Mouse (Mus musculus) cerebellum, postnatal 10 days (tissue): Measurements from ENCODE around the gene Chmp4b.
A peak's percentile ranks its signal among the peaks of the same experiment; 100 is the strongest.

Experiments used
- DNase-seq, 2 experiments: peaks; one replicate each; pipeline ENCODE4 v3.0.0; 2021; ENCODE audit warnings: mixed read lengths in 2 of 2

The Chmp4b gene

GRCm38 (mm10) chr2:154684901-154685470 lies 33.5 kb downstream of the Chmp4b start:
- no peak for DNase-seq

- DNase-seq = no peak
These were observed 34.3 kb downstream of the Chmp4b start for GRCm38 (mm10) chr2:154685772-154686171.

DNA sequence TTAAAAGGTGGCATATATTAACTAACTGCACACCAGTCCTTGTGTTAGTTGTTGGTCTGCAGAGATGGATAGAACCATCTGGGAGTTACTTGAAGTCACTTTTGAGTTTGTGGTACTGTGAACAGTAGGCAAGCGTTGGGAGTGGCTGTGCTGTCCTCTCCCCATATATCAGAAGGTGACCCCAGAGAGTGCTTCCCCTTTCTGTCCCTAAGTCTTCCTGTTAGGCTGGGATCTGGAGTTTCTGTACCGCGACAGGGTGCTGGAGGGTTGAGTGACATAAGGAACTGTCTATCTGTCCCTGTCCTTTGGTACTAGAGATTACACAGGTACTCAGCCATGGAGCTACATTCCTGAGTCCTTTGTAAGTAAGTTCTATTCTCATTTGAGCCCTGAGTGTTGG lies 35.3 kb downstream of the Chmp4b start:
- no peak for DNase-seq

GRCm38 (mm10) chr2:154689391-154689790 lies 37.9 kb downstream of the Chmp4b start:
- DNase-seq = no peak

DNA sequence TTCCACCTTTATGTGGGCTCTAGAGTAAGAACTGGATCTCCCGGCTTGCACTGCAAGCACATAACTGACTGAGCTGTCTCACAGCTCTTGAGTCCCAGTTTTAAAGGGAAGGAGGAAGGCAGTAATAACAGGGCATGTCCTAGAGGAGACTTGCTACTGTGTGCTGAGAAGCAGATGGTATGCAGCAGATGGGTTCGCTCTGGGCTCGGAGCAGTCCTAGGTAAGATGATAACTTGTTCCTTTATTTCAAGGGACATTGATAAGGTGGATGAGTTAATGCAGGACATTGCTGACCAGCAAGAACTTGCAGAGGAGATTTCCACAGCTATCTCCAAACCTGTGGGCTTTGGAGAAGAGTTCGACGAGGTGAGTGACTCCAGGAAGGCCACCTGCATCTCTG lies 39.5 kb downstream of the Chmp4b start:
- DNase-seq = no peak

DNA sequence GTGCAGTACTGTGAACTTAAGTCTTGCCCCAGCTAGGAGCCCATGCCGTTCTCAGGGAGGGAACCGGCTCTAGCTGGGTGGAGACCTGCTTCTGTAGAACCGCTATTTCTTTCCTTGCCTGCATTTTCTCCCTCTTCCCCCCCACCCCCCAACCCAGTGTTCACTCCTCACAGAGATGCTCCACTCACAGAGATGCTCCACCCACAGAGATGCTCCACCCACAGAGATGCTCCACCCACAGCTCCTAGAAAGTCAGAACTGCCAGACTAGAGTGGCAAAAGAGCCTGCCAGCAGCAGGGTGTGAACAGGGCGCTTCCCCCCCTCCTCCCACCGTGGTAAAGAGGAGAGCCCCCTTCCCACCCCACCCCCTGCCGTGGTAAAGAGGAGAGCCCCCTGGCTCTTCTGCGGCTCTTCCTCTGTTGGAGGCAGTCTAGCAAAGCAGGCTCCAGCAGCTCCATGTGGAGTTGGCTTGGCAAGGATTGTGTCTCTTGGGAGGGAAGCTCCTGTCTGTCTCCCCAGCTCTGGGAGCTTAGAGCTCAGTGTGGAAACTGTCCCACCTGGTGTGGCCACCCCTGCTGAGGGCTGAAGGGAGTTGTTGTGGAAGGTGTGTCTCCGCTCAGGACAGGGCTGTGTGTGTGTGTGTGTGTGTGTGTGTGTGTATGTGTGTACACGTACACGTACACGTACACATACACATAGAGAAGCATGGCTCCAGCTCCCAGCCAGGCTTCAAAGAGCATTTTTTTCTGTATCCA lies 41.9 kb downstream of the Chmp4b start:
- no peak for DNase-seq

- no peak for DNase-seq
These were observed 42.4 kb downstream of the Chmp4b start for GRCm38 (mm10) chr2:154693941-154694256.

- peak in 1 of 2 experiments; percentile 40 for DNase-seq
These were observed 44.2 kb downstream of the Chmp4b start for GRCm38 (mm10) chr2:154695690-154696089.

GRCm38 (mm10) chr2:154696660-154697059 lies 45.2 kb downstream of the Chmp4b start:
- no peak for DNase-seq

- peak; percentile 54 to 64 for DNase-seq
These were observed 47.9 kb downstream of the Chmp4b start for GRCm38 (mm10) chr2:154699360-154699759.

DNA sequence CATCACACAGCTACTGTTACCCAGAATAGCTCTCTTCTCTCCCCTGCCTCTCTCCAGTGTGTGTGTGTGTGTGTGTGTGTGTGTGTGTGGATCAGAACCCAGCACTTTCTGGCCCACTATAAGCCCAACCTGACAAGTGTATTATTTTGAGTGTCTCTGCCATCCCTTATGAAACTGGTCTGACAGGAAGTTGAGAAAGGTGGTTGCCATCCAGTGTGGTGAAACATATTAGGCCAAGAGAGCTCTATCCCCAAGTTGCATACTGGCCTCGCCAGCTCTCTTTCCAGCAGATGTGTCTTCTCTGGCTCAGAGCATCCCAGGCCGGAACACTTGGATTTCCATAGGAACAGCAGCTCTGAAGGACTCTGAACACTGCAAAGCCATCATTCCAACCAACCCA lies 48.7 kb downstream of the Chmp4b start:
- no peak for DNase-seq

DNA sequence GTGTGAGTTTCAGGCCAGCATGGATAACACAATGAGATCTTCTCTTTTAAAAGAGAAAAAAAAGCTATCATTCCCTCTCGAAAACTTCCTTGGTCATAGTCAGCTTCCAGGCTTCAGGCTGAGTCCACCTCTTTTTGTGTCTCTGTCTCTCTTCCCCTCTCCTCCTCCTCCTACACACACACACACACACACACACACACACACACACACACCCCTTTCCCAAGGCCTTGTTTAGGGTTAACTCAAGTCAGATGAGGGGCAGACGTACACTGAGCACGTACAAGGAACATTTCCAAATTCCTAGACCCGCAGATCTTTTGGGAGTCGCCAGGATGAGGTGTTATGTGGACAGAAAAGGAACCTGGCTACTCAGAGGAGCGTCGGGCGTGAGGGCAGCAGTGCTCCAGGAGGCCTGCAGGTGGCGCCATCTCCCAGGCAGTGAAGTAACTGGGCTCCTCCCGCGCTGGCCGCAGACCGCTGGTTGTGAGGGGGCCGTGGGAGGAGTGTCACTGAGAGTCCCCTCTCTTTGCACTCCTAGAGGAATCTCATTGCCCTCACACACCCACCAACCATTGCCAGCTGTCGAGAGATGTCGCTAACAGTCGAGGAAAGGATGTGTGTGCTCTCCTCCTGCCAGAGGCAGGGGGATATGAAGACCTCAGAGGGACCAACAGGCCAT lies 51.3 kb downstream of the Chmp4b start:
- DNase-seq = peak; percentile 89 to 91

GRCm38 (mm10) chr2:154706526-154707280 lies 55.2 kb downstream of the Chmp4b start:
- peak; percentile 63 to 67 for DNase-seq

DNA sequence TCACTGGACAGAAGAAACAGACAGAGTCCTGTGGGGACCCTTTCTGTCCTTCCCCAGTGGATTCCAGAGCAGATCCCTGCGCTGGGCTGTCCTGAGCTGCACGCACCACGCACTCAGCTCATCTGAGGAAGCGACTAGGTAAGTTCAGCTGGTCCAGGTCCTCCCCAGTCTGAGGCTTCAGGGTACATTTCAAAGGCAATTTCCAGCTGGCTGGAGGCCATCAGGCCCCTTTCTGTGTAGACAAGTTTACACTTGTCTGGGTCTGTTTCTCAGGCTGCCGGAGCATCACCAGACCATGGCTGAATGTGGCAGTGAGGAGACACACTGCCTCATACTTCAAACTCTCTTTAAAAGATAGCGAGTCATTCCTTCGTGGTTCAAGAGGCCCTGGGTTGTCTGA lies 55.8 kb downstream of the Chmp4b start:
- peak; percentile 59 to 67 for DNase-seq

DNA sequence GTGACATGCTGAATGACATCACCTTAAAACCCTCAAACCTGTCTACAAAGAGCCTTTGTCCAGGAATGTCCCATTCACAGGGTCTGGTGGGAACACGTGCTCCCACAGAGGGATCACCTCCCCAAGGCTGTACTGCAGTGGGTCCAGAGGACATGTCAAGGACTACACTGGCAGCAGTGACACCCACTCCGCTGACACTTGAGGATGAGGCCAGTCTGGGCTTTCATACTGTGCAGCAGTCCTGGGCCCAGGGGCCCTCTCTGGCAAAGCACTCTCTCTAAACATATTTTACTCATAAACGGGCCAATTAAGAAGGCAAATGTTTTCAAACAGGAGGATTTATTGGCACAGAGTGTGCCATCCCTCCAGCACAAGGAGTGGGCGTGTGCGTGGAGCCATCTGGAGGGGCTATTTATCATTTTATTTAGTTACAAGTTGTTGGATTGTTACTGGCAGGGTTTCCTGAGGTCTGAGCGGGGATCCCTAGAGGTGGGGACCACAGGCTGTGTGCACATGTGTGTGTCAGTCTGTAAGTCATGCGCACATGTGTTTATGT lies 56.4 kb downstream of the Chmp4b start:
- peak; percentile 41 to 45 for DNase-seq

DNA sequence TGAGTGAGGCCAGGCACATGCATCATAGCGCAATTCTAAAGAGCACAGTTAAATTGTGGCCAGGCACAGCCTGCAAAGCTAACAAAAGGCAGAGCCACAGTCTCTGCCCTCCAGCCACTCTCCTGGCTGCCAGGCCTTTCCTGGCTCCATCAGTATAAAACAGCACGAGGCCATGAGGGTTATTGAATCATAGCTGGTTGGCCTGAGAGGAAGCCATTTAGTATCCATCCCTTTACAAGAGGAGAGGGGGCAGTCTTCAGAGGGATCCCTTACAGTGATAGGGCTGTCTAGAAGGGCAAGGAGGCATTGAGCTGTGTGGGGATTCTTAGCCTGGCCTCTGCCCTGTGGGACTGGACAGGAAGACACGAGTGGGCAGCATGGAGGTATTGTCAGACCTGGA lies 60.2 kb downstream of the Chmp4b start:
- peak; percentile 82 to 86 for DNase-seq

GRCm38 (mm10) chr2:154712271-154712677 lies 60.8 kb downstream of the Chmp4b start:
- peak; percentile 80 to 86 for DNase-seq

GRCm38 (mm10) chr2:154713083-154713482 lies 61.6 kb downstream of the Chmp4b start:
- peak; percentile 52 to 56 for DNase-seq

GRCm38 (mm10) chr2:154713964-154714363 lies 62.5 kb downstream of the Chmp4b start:
- DNase-seq = no peak

- no peak for DNase-seq
These were observed 65.1 kb downstream of the Chmp4b start for GRCm38 (mm10) chr2:154716586-154716985.

GRCm38 (mm10) chr2:154717081-154717480 lies 65.6 kb downstream of the Chmp4b start:
- DNase-seq = peak; percentile 85 to 90

DNA sequence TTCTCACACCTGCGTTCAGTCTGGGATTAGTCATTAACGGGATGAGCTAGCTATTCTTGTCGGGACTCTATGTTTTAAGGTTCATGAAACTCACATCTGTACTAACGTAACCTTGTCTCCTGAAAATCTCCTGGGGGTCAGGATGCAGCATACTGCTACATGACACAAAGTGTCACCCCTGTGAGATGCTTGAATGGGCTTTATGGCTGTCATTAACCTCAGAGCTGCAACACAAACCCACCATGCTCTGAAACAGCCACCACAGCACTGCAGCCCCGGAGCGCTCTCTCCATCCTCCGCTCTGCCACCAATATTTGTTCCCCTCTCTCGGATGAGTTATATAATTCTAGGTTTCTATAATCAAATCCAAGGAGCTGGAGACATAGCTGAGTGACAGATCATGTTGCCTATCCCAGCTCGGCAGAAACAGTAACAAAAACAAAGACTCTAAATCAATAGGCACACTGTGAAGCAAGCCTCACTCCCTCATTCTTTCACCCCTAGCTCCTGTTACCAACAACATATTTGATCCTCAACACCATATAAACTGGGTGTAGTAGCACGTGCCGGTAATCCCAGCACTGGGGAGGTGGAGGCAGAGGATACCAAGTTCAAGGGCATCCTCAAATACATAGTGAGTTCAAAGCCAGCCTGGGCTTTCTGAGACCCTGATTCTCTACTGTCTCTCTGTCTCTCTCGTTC lies 67.5 kb downstream of the Chmp4b start:
- DNase-seq = no peak
